Mouse (Mus musculus) MEL (cell line): ENCODE results near the gene Gatad1. TPM values are rescaled to one million over a fixed set of nuclear protein-coding genes. Genes with fewer than 3 reads are reported as not detected.

Experiments
- DNase-seq: peaks from one replicate; pipeline ENCODE4 v3.0.0; 2011; ENCODE audit warnings: low read depth, low spot score
- H3K27ac ChIP-seq: 2 replicates; pipeline ENCODE4 v1.5.1; 2012; ENCODE audit warnings: low read depth, mild to moderate bottlenecking, control low read depth, low read length, moderate library complexity; ENCODE audit not compliant: control insufficient read depth
- H3K27me3 ChIP-seq, 2 experiments: fragments of 150-350 bp in 1 of 2; sonication (generic) in 1 of 2; 2 replicates each; pipeline ENCODE4 v1.6.1; 2012; ENCODE audit warnings: low read length in 2 of 2, mild to moderate bottlenecking in 2 of 2, improper control_type of control experiment in 1 of 2, moderate library complexity in 1 of 2; ENCODE audit not compliant: insufficient read depth in 2 of 2, control insufficient read depth in 1 of 2
- H3K36me3 ChIP-seq, 2 experiments: 2 replicates each; pipeline ENCODE4 v1.6.1; 2012 to 2014; ENCODE audit warnings: low read length in 2 of 2, improper control_type of control experiment in 1 of 2, inconsistent platforms in 1 of 2, mild to moderate bottlenecking in 1 of 2; ENCODE audit not compliant: insufficient read depth in 2 of 2, control insufficient read depth in 1 of 2
- H3K4me1 ChIP-seq, 2 experiments: fragments of 150-350 bp in 1 of 2; sonication (generic) in 1 of 2; 2 replicates each; pipeline ENCODE4 v1.6.1; 2012; ENCODE audit warnings: low read length in 2 of 2, improper control_type of control experiment in 1 of 2, mild to moderate bottlenecking in 1 of 2; ENCODE audit not compliant: insufficient read depth in 2 of 2, control insufficient read depth in 1 of 2
- H3K4me3 ChIP-seq, 2 experiments: fragments of 150-350 bp in 1 of 2; sonication (generic) in 1 of 2; 2 replicates each; pipeline ENCODE4 v1.5.1; 2012; ENCODE audit warnings: low read depth in 2 of 2, low read length in 2 of 2, mild to moderate bottlenecking in 2 of 2, moderate library complexity in 2 of 2, control low read depth in 1 of 2, improper control_type of control experiment in 1 of 2; ENCODE audit not compliant: control insufficient read depth in 1 of 2, insufficient read depth in 1 of 2
- H3K79me2 ChIP-seq: 2 replicates; pipeline ENCODE4 v1.6.1; 2012; ENCODE audit warnings: mild to moderate bottlenecking, low read length, moderate library complexity; ENCODE audit not compliant: control insufficient read depth, poor library complexity, insufficient read depth
- H3K9ac ChIP-seq: 2 replicates; pipeline ENCODE4 v1.6.1; 2012; ENCODE audit warnings: low read depth, mild to moderate bottlenecking, control low read depth, low read length, moderate library complexity; ENCODE audit not compliant: control insufficient read depth, poor library complexity, severe bottlenecking
- H3K9me3 ChIP-seq: fragments of 150-350 bp; sonication (generic); replicated peaks from 2 replicates; pipeline ENCODE4 v1.6.1; 2012; ENCODE audit warnings: mild to moderate bottlenecking, low read length, improper control_type of control experiment, moderate library complexity; ENCODE audit not compliant: insufficient read depth
- BHLHE40 ChIP-seq: IDR thresholded peaks from 2 replicates; pipeline ENCODE4 v1.6.1; 2012; ENCODE audit warnings: low read depth, mild to moderate bottlenecking, inconsistent platforms, low read length, improper control_type of control experiment, borderline replicate concordance
- CHD1 ChIP-seq: IDR thresholded peaks from 2 replicates; pipeline ENCODE4 v1.6.1; 2012; ENCODE audit warnings: low read depth, mild to moderate bottlenecking, inconsistent platforms, low read length, improper control_type of control experiment
- CHD2 ChIP-seq: IDR thresholded peaks from 2 replicates; pipeline ENCODE4 v1.6.1; 2011; ENCODE audit warnings: low read length, improper control_type of control experiment
- ETS1 ChIP-seq: IDR thresholded peaks from 2 replicates; pipeline ENCODE4 v1.6.1; 2012; ENCODE audit warnings: low read depth, mild to moderate bottlenecking, inconsistent platforms, low read length, improper control_type of control experiment, moderate library complexity
- KAT2A ChIP-seq: conservative IDR thresholded peaks from 2 replicates; pipeline ENCODE4 v1.6.1; 2012; ENCODE audit warnings: low read depth, low read length, improper control_type of control experiment, inconsistent platforms
- MAFK ChIP-seq: IDR thresholded peaks from 2 replicates; pipeline ENCODE4 v1.6.1; 2011; ENCODE audit warnings: low read depth, mild to moderate bottlenecking, low read length, improper control_type of control experiment, borderline replicate concordance
- MAX ChIP-seq: IDR thresholded peaks from 2 replicates; pipeline ENCODE4 v1.6.1; 2011; ENCODE audit warnings: low read length, improper control_type of control experiment
- MAZ ChIP-seq: IDR thresholded peaks from 2 replicates; pipeline ENCODE4 v1.6.1; 2012; ENCODE audit warnings: low read depth, mild to moderate bottlenecking, inconsistent platforms, low read length, improper control_type of control experiment
- MEF2A ChIP-seq: IDR thresholded peaks from 2 replicates; pipeline ENCODE4 v1.6.1; 2014; ENCODE audit warnings: low read depth, mild to moderate bottlenecking, inconsistent platforms, low read length, improper control_type of control experiment; ENCODE audit not compliant: poor library complexity, insufficient replicate concordance, severe bottlenecking; ENCODE audit errors: extremely low read depth
- MYC ChIP-seq: IDR thresholded peaks from 2 replicates; pipeline ENCODE4 v1.6.1; 2011; ENCODE audit warnings: low read depth, mild to moderate bottlenecking, low read length, improper control_type of control experiment, moderate library complexity
- NELFE ChIP-seq: IDR thresholded peaks from 2 replicates; pipeline ENCODE4 v1.6.1; 2011; ENCODE audit warnings: low read depth, low read length, improper control_type of control experiment
- POLR2AphosphoS2 ChIP-seq: IDR thresholded peaks from 2 replicates; pipeline ENCODE4 v1.6.1; 2011; ENCODE audit warnings: low read length, improper control_type of control experiment
- POLR2AphosphoS5 ChIP-seq: IDR thresholded peaks from 2 replicates; pipeline ENCODE4 v1.6.1; 2012; ENCODE audit warnings: low read depth, borderline replicate concordance, mild to moderate bottlenecking, inconsistent platforms, low read length, moderate library complexity, mixed read lengths
- RCOR1 ChIP-seq: IDR thresholded peaks from 2 replicates; pipeline ENCODE4 v1.6.1; 2012; ENCODE audit warnings: low read depth, mild to moderate bottlenecking, inconsistent platforms, low read length, improper control_type of control experiment
- SIN3A ChIP-seq: IDR thresholded peaks from 2 replicates; pipeline ENCODE4 v1.6.1; 2012; ENCODE audit warnings: low read length, improper control_type of control experiment, inconsistent platforms
- UBTF ChIP-seq: IDR thresholded peaks from 2 replicates; pipeline ENCODE4 v1.6.1; 2012; ENCODE audit warnings: low read depth, mild to moderate bottlenecking, inconsistent platforms, low read length, improper control_type of control experiment, moderate library complexity, borderline replicate concordance; ENCODE audit not compliant: insufficient read depth
- USF1 ChIP-seq: IDR thresholded peaks from 2 replicates; pipeline ENCODE4 v1.6.1; 2014; ENCODE audit warnings: low read depth, mild to moderate bottlenecking, inconsistent platforms, low read length, improper control_type of control experiment, moderate library complexity
- ZMIZ1 ChIP-seq: IDR thresholded peaks from 2 replicates; pipeline ENCODE4 v1.6.1; 2012; ENCODE audit warnings: low read depth, mild to moderate bottlenecking, inconsistent platforms, low read length, improper control_type of control experiment, moderate library complexity
- ZNF384 ChIP-seq: IDR thresholded peaks from 2 replicates; pipeline ENCODE4 v1.6.1; 2012; ENCODE audit warnings: low read depth, mild to moderate bottlenecking, inconsistent platforms, low read length, improper control_type of control experiment
- polyA plus RNA-seq, 2 experiments: library from polyadenylated mRNA; stranded (reverse) in 1 of 2; unstranded in 1 of 2; fragments of >175 nt in 1 of 2; fragments of >200 nt in 1 of 2; gene quantifications; 2 replicates each; pipeline versions ENCODE4 v1.2.1 to v1.2.4; 2012; ENCODE audit warnings: low replicate concordance in 2 of 2, low read depth in 1 of 2; ENCODE audit not compliant: insufficient read length in 2 of 2, insufficient read depth in 1 of 2, missing spikeins in 1 of 2
- total RNA-seq: library from RNA; depleted of rRNA; stranded (reverse); fragments of 300-350 nt; gene quantifications from 2 replicates; pipeline ENCODE4 v1.2.3, GENCODE M21; 2012

The Gatad1 gene
- total and polyA plus RNA-seq, 3 experiments = 119 to 564 (median 186) TPM

DNA sequence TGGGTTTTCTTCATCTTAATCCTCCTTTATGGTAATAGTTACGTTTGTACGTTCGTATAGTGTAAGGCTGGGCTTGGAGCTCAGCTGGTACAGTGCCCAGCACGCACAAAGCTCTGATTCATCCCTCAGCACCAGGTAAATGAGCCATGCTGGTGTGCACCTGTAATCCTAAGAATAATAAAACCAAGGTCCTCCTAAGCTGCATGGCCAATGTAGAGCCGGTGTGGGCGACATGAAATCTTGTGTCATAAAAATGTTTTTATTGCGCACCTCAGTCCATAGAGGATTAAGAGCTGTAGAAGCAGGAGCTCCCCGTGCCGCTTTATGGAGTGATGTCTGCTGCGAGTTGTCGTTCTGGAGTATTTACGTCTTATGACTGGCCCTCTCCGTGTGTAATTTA lies 23.7 kb downstream of the Gatad1 start:
- peaks cover 4 to 5% of the 10 kb centered on the region in 2 experiments for H3K36me3 ChIP-seq
- no peak overlapping the region for H3K4me3 ChIP-seq
- H3K9ac ChIP-seq = no peak overlapping the region
- no peaks in the 10 kb centered on the region for H3K9me3 ChIP-seq
- no peak for TF ChIP-seq MEF2A
- no peak for TF ChIP-seq BHLHE40
- H3K27me3 ChIP-seq = no peaks in the 10 kb centered on the region
- H3K27ac ChIP-seq = no peak overlapping the region
- DNase-seq = no peak
- H3K79me2 ChIP-seq = no peaks in the 10 kb centered on the region
- peaks cover 0 to 3% of the 10 kb centered on the region in 2 experiments; a peak in 2 of 4 replicates for H3K4me1 ChIP-seq

DNA sequence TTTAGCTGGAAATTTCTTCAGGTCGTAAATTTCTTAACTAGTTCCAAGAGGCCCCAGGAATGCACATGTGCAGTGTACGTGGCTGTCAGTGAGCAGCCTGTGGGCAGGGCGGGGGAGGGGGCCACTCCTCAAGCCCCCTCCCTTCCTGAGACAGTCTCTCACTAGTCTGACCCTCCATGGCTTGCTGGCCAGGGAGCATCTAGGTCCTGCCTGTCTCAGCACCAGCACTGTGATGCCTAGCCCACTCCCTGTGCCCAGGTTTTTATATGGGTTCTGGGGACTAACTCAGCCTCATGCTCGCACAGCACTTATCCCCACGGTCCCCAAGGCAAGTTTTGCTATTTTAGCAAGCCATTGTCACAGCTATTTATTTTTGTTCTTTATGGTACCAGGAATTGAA lies 24.7 kb downstream of the Gatad1 start:
- Histone ChIP-seq H3K9ac (no peak overlapping the region; the same call in 1 of the 2 replicates), H3K4me3 (no peak overlapping the region)
- DNase-seq = no peak
- TF ChIP-seq NELFE (no peak), MYC (no peak), UBTF (no peak), USF1 (no peak), MAX (no peak), SIN3A (no peak), MAZ (no peak), POLR2AphosphoS2 (no peak), KAT2A (no peak), ETS1 (no peak), CHD1 (no peak), ZNF384 (no peak), ZMIZ1 (no peak), MAFK (no peak), POLR2AphosphoS5 (no peak), RCOR1 (no peak), CHD2 (no peak)
- TF ChIP-seq, all 39 proteins: peak for 0
- Histone ChIP-seq H3K4me1 (peaks cover 0 to 3% of the 10 kb centered on the region in 2 experiments; a peak in 2 of 4 replicates), H3K27me3 (no peaks in the 10 kb centered on the region), H3K36me3 (peaks cover 4 to 6% of the 10 kb centered on the region in 2 experiments), H3K9me3 (no peaks in the 10 kb centered on the region), H3K79me2 (no peaks in the 10 kb centered on the region), H3K27ac (no peak overlapping the region)
